Mouse (Mus musculus) embryonic stem cell, embryonic (primary cell): ENCODE results near the gene Atoh1.

ENCODE experiments used
- CTCF ChIA-PET, 4 experiments: fragments of 300-600 bp in 2 of 4; fragments of 350-600 bp in 2 of 4; sonication (Branson Sonifier 250); formaldehyde crosslinking; loops; one replicate each; lab custom pipeline; 2022; ENCODE audit warnings: inconsistent platforms in 2 of 4; lab: Charles Lee
- POLR2A ChIA-PET, 4 experiments: fragments of 300-600 bp in 2 of 4; fragments of 350-600 bp in 2 of 4; sonication (Branson Sonifier 250); formaldehyde crosslinking; loops; one replicate each; lab custom pipeline; 2022; ENCODE audit warnings: antibody characterized with exemption in 4 of 4, inconsistent platforms in 1 of 4; lab: Charles Lee

The Atoh1 gene

GRCm38 (mm10) chr6:64728499-64729198, at the start of gene Atoh1:
Gene Atoh1 (plus strand): TSS chr6:64729125.
- CTCF ChIA-PET = interaction anchor here in 3 of 4 experiments (0.6 to 1.2 kb wide), 3 partner anchors 40 to 392 kb away, joined by 3 to 4 read pairs (median 3); no protein-coding TSS in a partner anchor
- POLR2A ChIA-PET = interaction anchor here in 2 of 4 experiments (0.6 to 1.2 kb wide), 7 partner anchors 9 to 1801 kb away, joined by 3 to 4 read pairs (median 3); partner anchors contain the start of gene Smarcad1 (in 1 of the 2)

GRCm38 (mm10) chr6:64683974-64684373, 45.0 kb upstream of the Atoh1 start:
- ChIA-PET CTCF (interaction anchor here in 1 of 4 experiments (0.6 kb wide), 1 partner anchor 43 kb away, joined by 5 read pairs; no protein-coding TSS in a partner anchor), POLR2A (no interaction called here)

- ChIA-PET POLR2A (interaction anchor here in 2 of 4 experiments (0.6 to 0.7 kb wide), 3 partner anchors 310 to 456 kb away, joined by 3 read pairs; no protein-coding TSS in a partner anchor), CTCF (interaction anchor here in 1 of 4 experiments (0.6 kb wide), 1 partner anchor 21 kb away, joined by 5 read pairs; no protein-coding TSS in a partner anchor)
Observed at GRCm38 (mm10) chr6:64684973-64685372, 44.0 kb upstream of the Atoh1 start.

GRCm38 (mm10) chr6:64688181-64688944, 40.6 kb upstream of the Atoh1 start:
- ChIA-PET CTCF (interaction anchor here in 1 of 4 experiments (0.5 kb wide), 1 partner anchor 40 kb away, joined by 4 read pairs; no protein-coding TSS in a partner anchor), POLR2A (interaction anchor here in 1 of 4 experiments (0.6 to 0.7 kb wide), 2 partner anchors 237 to 791 kb away, joined by 3 to 4 read pairs; no protein-coding TSS in a partner anchor)

- POLR2A ChIA-PET = no interaction called here
Observed at GRCm38 (mm10) chr6:64694688-64695087, 34.2 kb upstream of the Atoh1 start.

GRCm38 (mm10) chr6:64703659-64704058, 25.3 kb upstream of the Atoh1 start:
- ChIA-PET CTCF (no interaction called here), POLR2A (no interaction called here)

More at GRCm38 (mm10) chr6:64694688-64695087, 34.2 kb upstream of the Atoh1 start:
- CTCF ChIA-PET = no interaction called here

- ChIA-PET POLR2A (interaction anchor here in 2 of 4 experiments (0.7 to 1.2 kb wide), 4 partner anchors 11 to 1802 kb away, joined by 3 to 4 read pairs (median 3); partner anchors contain the start of gene Smarcad1 (in 1 of the 2)), CTCF (interaction anchor here in 2 of 4 experiments (0.6 to 1.2 kb wide), 3 partner anchors 40 to 393 kb away, joined by 3 to 5 read pairs (median 4); no protein-coding TSS in a partner anchor)
Observed at GRCm38 (mm10) chr6:64727751-64728403, 1.0 kb upstream of the Atoh1 start.

- ChIA-PET CTCF (interaction anchor here in 1 of 4 experiments (0.6 kb wide), 1 partner anchor 51 kb away, joined by 3 read pairs; no protein-coding TSS in a partner anchor), POLR2A (interaction anchor here in 2 of 4 experiments (0.6 to 1.2 kb wide), 5 partner anchors 9 to 868 kb away, joined by 3 to 4 read pairs (median 3); no protein-coding TSS in a partner anchor)
Observed at GRCm38 (mm10) chr6:64729231-64730011, 496 bp downstream of the Atoh1 start.

GRCm38 (mm10) chr6:64730030-64730429, 1.1 kb downstream of the Atoh1 start:
- ChIA-PET POLR2A (no interaction called here), CTCF (no interaction called here)

GRCm38 (mm10) chr6:64730506-64731020, 1.6 kb downstream of the Atoh1 start:
- CTCF ChIA-PET = no interaction called here
- POLR2A ChIA-PET = interaction anchor here in 1 of 4 experiments (0.7 kb wide), 1 partner anchor 23 kb away, joined by 3 read pairs; no protein-coding TSS in a partner anchor

GRCm38 (mm10) chr6:64731126-64731525, 2.2 kb downstream of the Atoh1 start:
- ChIA-PET POLR2A (interaction anchor here in 3 of 4 experiments (0.6 to 0.7 kb wide), 3 partner anchors 40 to 190 kb away, joined by 3 to 6 read pairs (median 4); no protein-coding TSS in a partner anchor), CTCF (no interaction called here)

GRCm38 (mm10) chr6:64731621-64732320, 2.8 kb downstream of the Atoh1 start:
- ChIA-PET POLR2A (interaction anchor here in 3 of 4 experiments (0.6 to 0.7 kb wide), 3 partner anchors 40 to 189 kb away, joined by 3 to 6 read pairs (median 4); no protein-coding TSS in a partner anchor), CTCF (no interaction called here)

GRCm38 (mm10) chr6:64733311-64733710, 4.4 kb downstream of the Atoh1 start:
- CTCF ChIA-PET = interaction anchor here in 1 of 4 experiments (0.7 kb wide), 1 partner anchor 1032 kb away, joined by 3 read pairs; no protein-coding TSS in a partner anchor
- POLR2A ChIA-PET = interaction anchor here in 2 of 4 experiments (0.6 to 1.1 kb wide), 4 partner anchors 160 to 1802 kb away, joined by 3 to 5 read pairs (median 4); partner anchors contain the start of genes Mad2l1 (in 1 of the 2) and Smarcad1 (in 1 of the 2)

- CTCF ChIA-PET = no interaction called here
- POLR2A ChIA-PET = interaction anchor here in 2 of 4 experiments (0.6 to 1.1 kb wide), 2 partner anchors 15 to 308 kb away, joined by 3 read pairs; partner anchors contain the start of gene Smarcad1 (in 1 of the 2)
Observed at GRCm38 (mm10) chr6:64734441-64735320, 5.8 kb downstream of the Atoh1 start.

- CTCF ChIA-PET = no interaction called here
- POLR2A ChIA-PET = no interaction called here
Observed at GRCm38 (mm10) chr6:64736317-64736716, 7.4 kb downstream of the Atoh1 start.
